Mouse (Mus musculus) embryonic facial prominence, embryonic 11.5 days (tissue): ENCODE measurements at regions not wholly inside any gene's neighbourhood (a gene's known extent, or its start where the extent isn't known, plus 50 kb on each side); places are given as distances from the start of the nearest gene placed in this dataset.

Source experiments
- ATAC-seq: fragments of 200-750 bp; cut with Nextera tagmentation; replicated peaks from 2 replicates; pipeline ENCODE4 v1.8.0; 2017; ENCODE audit warnings: low read depth; ENCODE audit not compliant: insufficient number of reproducible peaks, low FRiP score, low TSS enrichment
- DNase-seq: peaks from one replicate; pipeline ENCODE4 v3.0.0-alpha.2; 2015; ENCODE audit warnings: low spot score
- H3K27ac ChIP-seq: fragments of 300-500 bp; sonication (generic); replicated peaks from 2 replicates; pipeline ENCODE4 v1.5.1; 2014; ENCODE audit warnings: mild to moderate bottlenecking, low read depth, low read length, control low read depth
- H3K27me3 ChIP-seq: fragments of 300-500 bp; sonication (generic); 2 replicates; pipeline ENCODE4 v1.6.1; 2014; ENCODE audit warnings: mild to moderate bottlenecking, low read length, moderate library complexity, mixed read lengths; ENCODE audit not compliant: control insufficient read depth, insufficient read depth
- H3K36me3 ChIP-seq: fragments of 300-500 bp; sonication (generic); replicated peaks from 2 replicates; pipeline ENCODE4 v1.6.1; 2014; ENCODE audit warnings: low read depth, mild to moderate bottlenecking, low read length, moderate library complexity, mixed read lengths; ENCODE audit not compliant: control insufficient read depth, insufficient read depth
- H3K4me1 ChIP-seq: fragments of 300-500 bp; sonication (generic); 2 replicates; pipeline ENCODE4 v1.6.1; 2014; ENCODE audit warnings: low read length, mixed read lengths; ENCODE audit not compliant: control insufficient read depth, insufficient read depth
- H3K4me2 ChIP-seq: fragments of 300-500 bp; sonication (generic); 2 replicates; pipeline ENCODE4 v1.6.1; 2014; ENCODE audit warnings: low read depth, mild to moderate bottlenecking, control low read depth, low read length, moderate library complexity
- H3K4me3 ChIP-seq: fragments of 300-500 bp; sonication (generic); 2 replicates; pipeline ENCODE4 v1.5.1; 2014; ENCODE audit warnings: low read depth, low read length, control low read depth
- H3K9ac ChIP-seq: fragments of 300-500 bp; sonication (generic); replicated peaks from 2 replicates; pipeline ENCODE4 v1.6.1; 2014; ENCODE audit warnings: mild to moderate bottlenecking, control low read depth, low read length
- H3K9me3 ChIP-seq: fragments of 300-500 bp; sonication (generic); replicated peaks from 2 replicates; pipeline ENCODE4 v1.6.1; 2016; ENCODE audit warnings: mild to moderate bottlenecking, low read length, inconsistent platforms, mixed read lengths; ENCODE audit not compliant: control insufficient read depth
- WGBS: fragments of 180-500 bp; shearing (Covaris S2); extraction: QIAGEN DNeasy Blood & Tissue Kit; methylation state at CpG from one replicate; pipeline ENCODE4 v1.1.7; 2014; 5-methylcytosine and 5-hydroxymethylcytosine counted together

GRCm38 (mm10) chr17:93260366-93261205 lies 61.8 kb downstream of the Adcyap1 start:
- no peak for DNase-seq
- 27% methylated on average over 8 of the region's 8 CpGs for WGBS
- no peaks in the 10 kb centered on the region for H3K36me3 ChIP-seq
- H3K4me3 ChIP-seq, result no peak overlapping the region
- H3K27me3 ChIP-seq, result no peaks in the 10 kb centered on the region
- H3K27ac ChIP-seq, result no peak overlapping the region
- no peak overlapping the region for H3K4me2 ChIP-seq
- 0 out of 2 replicates have a peak, but pooled peaks have one; percentile 14 for ATAC-seq
- H3K4me1 ChIP-seq, result no peaks in the 10 kb centered on the region
- H3K9me3 ChIP-seq, result no peaks in the 10 kb centered on the region
- no peak overlapping the region for H3K9ac ChIP-seq

- H3K27ac ChIP-seq, result no peak overlapping the region
- no peak overlapping the region for H3K4me3 ChIP-seq
- no peaks in the 10 kb centered on the region for H3K36me3 ChIP-seq
- no peak for ATAC-seq
- H3K27me3 ChIP-seq, result no peaks in the 10 kb centered on the region
- DNase-seq, result no peak
- H3K4me2 ChIP-seq, result no peak overlapping the region
- no peak overlapping the region for H3K9ac ChIP-seq
- 75% methylated on average over 1 of the region's 1 CpGs for WGBS
- no peaks in the 10 kb centered on the region for H3K4me1 ChIP-seq
- H3K9me3 ChIP-seq, result no peaks in the 10 kb centered on the region
These were observed 62.3 kb downstream of the Adcyap1 start for GRCm38 (mm10) chr17:93261206-93261504.

GRCm38 (mm10) chr17:93306121-93306520 lies 107.3 kb downstream of the Adcyap1 start:
- no peak; the same call in 1 of the 2 replicates for ATAC-seq
- 0% methylated on average over 1 of the region's 1 CpGs for WGBS
- DNase-seq, result no peak
- Histone ChIP-seq H3K4me1 (no peaks in the 10 kb centered on the region), H3K36me3 (no peaks in the 10 kb centered on the region), H3K27me3 (no peaks in the 10 kb centered on the region), H3K4me3 (no peak overlapping the region), H3K4me2 (no peak overlapping the region), H3K9ac (no peak overlapping the region), H3K9me3 (no peaks in the 10 kb centered on the region), H3K27ac (no peak overlapping the region)

- no peaks in the 10 kb centered on the region for H3K9me3 ChIP-seq
- no peak overlapping the region for H3K9ac ChIP-seq
- H3K4me1 ChIP-seq, result no peaks in the 10 kb centered on the region
- DNase-seq (no peak), ATAC-seq (no peak)
- 44% methylated on average over 4 of the region's 4 CpGs for WGBS
- H3K27ac ChIP-seq, result no peak overlapping the region
- H3K27me3 ChIP-seq, result no peaks in the 10 kb centered on the region
- no peak overlapping the region for H3K4me3 ChIP-seq
- no peak overlapping the region for H3K4me2 ChIP-seq
- H3K36me3 ChIP-seq, result no peaks in the 10 kb centered on the region
These were observed 113.3 kb downstream of the Adcyap1 start for GRCm38 (mm10) chr17:93312139-93312538.

GRCm38 (mm10) chr17:93312640-93313309 lies 114.0 kb downstream of the Adcyap1 start:
- H3K4me2 ChIP-seq, result no peak overlapping the region
- H3K36me3 ChIP-seq, result no peaks in the 10 kb centered on the region
- ATAC-seq (0 out of 2 replicates have a peak, but pooled peaks have one; percentile 39), DNase-seq (no peak)
- no peaks in the 10 kb centered on the region for H3K27me3 ChIP-seq
- H3K4me3 ChIP-seq, result no peak overlapping the region
- no peak overlapping the region for H3K9ac ChIP-seq
- no peaks in the 10 kb centered on the region for H3K9me3 ChIP-seq
- no peaks in the 10 kb centered on the region for H3K4me1 ChIP-seq
- WGBS, result 66% methylated on average over 3 of the region's 3 CpGs
- H3K27ac ChIP-seq, result no peak overlapping the region

- 44% methylated on average over 2 of the region's 2 CpGs for WGBS
- no peak for DNase-seq
- no peaks in the 10 kb centered on the region for H3K9me3 ChIP-seq
- H3K4me1 ChIP-seq, result no peaks in the 10 kb centered on the region
- no peak overlapping the region for H3K27ac ChIP-seq
- no peaks in the 10 kb centered on the region for H3K27me3 ChIP-seq
- peak; percentile 72; the same call in 1 of the 2 replicates for ATAC-seq
- H3K4me3 ChIP-seq, result no peak overlapping the region
- H3K36me3 ChIP-seq, result no peaks in the 10 kb centered on the region
- H3K4me2 ChIP-seq, result no peak overlapping the region
- no peak overlapping the region for H3K9ac ChIP-seq
These were observed 114.5 kb downstream of the Adcyap1 start for GRCm38 (mm10) chr17:93313310-93313688.

- H3K27ac ChIP-seq, result no peak overlapping the region
- DNase-seq (no peak), ATAC-seq (no peak)
- no peaks in the 10 kb centered on the region for H3K36me3 ChIP-seq
- no peak overlapping the region for H3K4me2 ChIP-seq
- H3K4me1 ChIP-seq, result no peaks in the 10 kb centered on the region
- H3K4me3 ChIP-seq, result no peak overlapping the region
- no peak overlapping the region for H3K9ac ChIP-seq
- WGBS, result 33% methylated on average over 3 of the region's 3 CpGs
- no peaks in the 10 kb centered on the region for H3K9me3 ChIP-seq
- H3K27me3 ChIP-seq, result no peaks in the 10 kb centered on the region
These were observed 115.3 kb downstream of the Adcyap1 start for GRCm38 (mm10) chr17:93314144-93314543.

GRCm38 (mm10) chr17:93321482-93321881 lies 122.7 kb downstream of the Adcyap1 start:
- Histone ChIP-seq H3K9ac (no peak overlapping the region), H3K27ac (no peak overlapping the region), H3K4me2 (no peak overlapping the region), H3K27me3 (no peaks in the 10 kb centered on the region), H3K4me1 (no peaks in the 10 kb centered on the region), H3K4me3 (no peak overlapping the region), H3K36me3 (no peaks in the 10 kb centered on the region), H3K9me3 (no peaks in the 10 kb centered on the region)
- no peak for DNase-seq
- ATAC-seq, result no peak
- 80% methylated on average over 4 of the region's 4 CpGs for WGBS
